Mouse (Mus musculus) cerebellum, adult 11 months (tissue): Measurements from ENCODE around the gene Arhgef25.
"Not testable (repeated sequence)": the region's sequence is repeated elsewhere in the genome, so short reads cannot be mapped to it uniquely, and the experiment has no call there.

ENCODE experiments used
- DNase-seq: peaks from one replicate; pipeline ENCODE4 v3.0.0; 2022

Arhgef25 gene

GRCm38 (mm10) chr10:127164631-127165353 is 25.1 kb downstream of the Arhgef25 start, which contains the start of gene B4galnt1:
B4galnt1 (plus strand) TSS chr10:127165225.
- peak; percentile 85 for DNase-seq

GRCm38 (mm10) chr10:127164190-127164589 is 25.7 kb downstream of the Arhgef25 start:
- DNase-seq, result no peak

- DNase-seq, result not testable (repeated sequence)
These were observed 27.1 kb downstream of the Arhgef25 start for GRCm38 (mm10) chr10:127162771-127163261.

- no peak for DNase-seq
These were observed 29.2 kb downstream of the Arhgef25 start for GRCm38 (mm10) chr10:127160728-127161127.

- no peak for DNase-seq
These were observed 29.8 kb downstream of the Arhgef25 start for GRCm38 (mm10) chr10:127160081-127160480.

GRCm38 (mm10) chr10:127158471-127158870 is 31.4 kb downstream of the Arhgef25 start:
- DNase-seq, result no peak

- no peak for DNase-seq
These were observed 33.4 kb downstream of the Arhgef25 start for GRCm38 (mm10) chr10:127156511-127156910.

GRCm38 (mm10) chr10:127156089-127156488 is 33.8 kb downstream of the Arhgef25 start:
- DNase-seq, result no peak

GRCm38 (mm10) chr10:127154652-127155051 is 35.2 kb downstream of the Arhgef25 start:
- DNase-seq, result no peak

- no peak for DNase-seq
These were observed 35.6 kb downstream of the Arhgef25 start for GRCm38 (mm10) chr10:127154241-127154640.

GRCm38 (mm10) chr10:127153323-127153722 is 36.6 kb downstream of the Arhgef25 start:
- no peak for DNase-seq

- not testable (repeated sequence) for DNase-seq
These were observed 37.3 kb downstream of the Arhgef25 start for GRCm38 (mm10) chr10:127152556-127152955.

- DNase-seq, result not testable (repeated sequence)
These were observed 38.6 kb downstream of the Arhgef25 start for GRCm38 (mm10) chr10:127151233-127151632.

- no peak for DNase-seq
These were observed 39.4 kb downstream of the Arhgef25 start for GRCm38 (mm10) chr10:127150471-127150872.

- DNase-seq, result no peak
These were observed 42.7 kb downstream of the Arhgef25 start for GRCm38 (mm10) chr10:127147135-127147534.

- DNase-seq, result no peak
These were observed 44.6 kb downstream of the Arhgef25 start for GRCm38 (mm10) chr10:127145303-127145702.

- no peak for DNase-seq
These were observed 45.3 kb downstream of the Arhgef25 start for GRCm38 (mm10) chr10:127144536-127144935.

GRCm38 (mm10) chr10:127143228-127143627 is 46.7 kb downstream of the Arhgef25 start:
- DNase-seq, result no peak

GRCm38 (mm10) chr10:127141500-127141899 is 48.4 kb downstream of the Arhgef25 start:
- DNase-seq, result no peak

- no peak for DNase-seq
These were observed 48.9 kb downstream of the Arhgef25 start for GRCm38 (mm10) chr10:127140971-127141370.

GRCm38 (mm10) chr10:127138328-127139141 is 51.3 kb downstream of the Arhgef25 start:
- DNase-seq, result no peak

- DNase-seq, result no peak
These were observed 52.0 kb downstream of the Arhgef25 start for GRCm38 (mm10) chr10:127137896-127138295.

GRCm38 (mm10) chr10:127136510-127136909 is 53.4 kb downstream of the Arhgef25 start:
- DNase-seq, result no peak
